Mouse (Mus musculus): Measurements from ENCODE around the gene Adgra3. TPM values are rescaled to one million over a fixed set of nuclear protein-coding genes. Genes with fewer than 3 reads are reported as not detected.

The Adgra3 gene
- polyA plus RNA-seq, 1 experiment = 27.7 TPM

DNA sequence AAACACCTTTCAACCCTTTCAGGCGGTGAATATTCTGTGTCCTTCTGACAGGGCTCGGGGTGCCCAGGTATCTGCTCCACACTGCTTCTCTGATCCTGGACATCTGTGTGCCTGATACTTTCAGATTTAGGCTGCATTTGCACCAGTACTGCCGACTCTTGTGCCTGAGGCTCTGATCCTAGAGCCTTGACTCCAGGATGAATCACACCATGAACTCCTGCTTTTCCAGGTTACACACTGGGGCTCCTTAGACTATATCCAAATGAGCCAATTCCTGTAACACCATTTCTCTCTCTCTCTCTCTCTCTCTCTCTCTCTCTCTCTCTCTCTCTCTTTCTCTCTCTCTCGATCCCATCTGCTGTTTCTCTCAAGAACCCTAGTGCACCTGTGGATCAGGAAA lies 15.1 kb downstream of the Adgra3 start:
- Histone ChIP-seq H3ac (ENCODE audit: control insufficient read depth, insufficient read length) (no peak overlapping the region), H3K4me2 (ENCODE audit: low read depth) (no peak overlapping the region), H3K27me3 (ENCODE audit: control insufficient read depth, insufficient read depth, insufficient read length) (no peaks in the 10 kb centered on the region), H3K4me3 (no peak overlapping the region), H3K36me3 (ENCODE audit: control insufficient read depth, insufficient read depth) (no peaks in the 10 kb centered on the region), H3K79me2 (ENCODE audit: control insufficient read depth, insufficient read depth) (peaks cover 66% of the 10 kb centered on the region)
- no peak for TF ChIP-seq E2F4 (IDR thresholded peaks at IDR 0.05; ENCODE audit: insufficient read depth)
- TF ChIP-seq SRF (IDR thresholded peaks at IDR 0.05; ENCODE audit: control insufficient read depth, insufficient read length, low read depth) = no peak
- no peak for TF ChIP-seq TCF3 (IDR thresholded peaks at IDR 0.05; ENCODE audit: insufficient read length, low read depth)
- TF ChIP-seq REST (IDR thresholded peaks at IDR 0.05; ENCODE audit: insufficient read depth, insufficient read length) = no peak

DNA sequence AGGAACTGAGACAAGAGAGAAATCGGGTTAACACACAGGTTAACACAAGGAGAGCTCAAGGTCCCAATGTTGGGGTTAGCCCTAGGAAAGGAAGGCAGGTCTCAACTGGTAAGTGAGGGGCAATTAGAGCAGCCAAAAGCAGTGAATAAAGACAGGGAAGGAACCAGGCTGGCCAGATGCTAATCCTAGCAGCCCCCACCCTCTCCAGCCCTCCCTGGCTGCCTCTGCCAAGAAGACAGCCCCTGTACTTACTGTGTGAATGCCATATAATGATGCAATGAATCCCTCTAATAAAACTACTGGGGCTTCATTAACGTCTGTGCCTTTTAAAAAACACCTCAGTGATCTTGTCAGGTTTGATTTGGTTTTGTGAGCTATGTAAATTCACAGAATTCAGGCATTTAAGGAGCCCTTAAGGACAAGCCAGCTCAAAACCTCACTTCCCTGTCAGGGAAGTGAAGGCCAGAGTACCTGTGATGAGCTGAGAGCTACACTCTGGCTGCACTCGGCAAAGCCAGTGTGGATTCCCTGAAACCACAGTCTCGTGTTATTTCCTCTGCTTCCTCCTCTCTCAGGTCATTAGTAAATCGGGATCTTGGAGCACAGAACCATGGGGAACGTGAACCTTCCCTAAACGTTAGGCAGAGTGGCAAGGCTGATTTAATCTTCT lies 16.4 kb downstream of the Adgra3 start:
- H3K4me2 ChIP-seq (ENCODE audit: low read depth) = no peak overlapping the region
- H3K36me3 ChIP-seq (ENCODE audit: control insufficient read depth, insufficient read depth) = no peaks in the 10 kb centered on the region
- no peaks in the 10 kb centered on the region for H3K27me3 ChIP-seq (ENCODE audit: control insufficient read depth, insufficient read depth, insufficient read length)
- H3ac ChIP-seq (ENCODE audit: control insufficient read depth, insufficient read length) = no peak overlapping the region
- H3K79me2 ChIP-seq (ENCODE audit: control insufficient read depth, insufficient read depth) = peaks cover 59% of the 10 kb centered on the region
- TF ChIP-seq E2F4 (IDR thresholded peaks at IDR 0.05; ENCODE audit: insufficient read depth) (no peak), MYOD1 (IDR thresholded peaks at IDR 0.05; ENCODE audit: control insufficient read depth in 1 of 3, insufficient read length in 2 of 3, low read depth in 2 of 3) (no peak), MYOG (IDR thresholded peaks at IDR 0.05; ENCODE audit: control insufficient read depth in 1 of 3, insufficient read depth in 1 of 3, insufficient read length in 2 of 3, low read depth in 2 of 3) (no peak), USF1 (IDR thresholded peaks at IDR 0.05; ENCODE audit: low read depth) (no peak), TCF3 (IDR thresholded peaks at IDR 0.05; ENCODE audit: insufficient read length, low read depth) (no peak), TCF12 (IDR thresholded peaks at IDR 0.05; ENCODE audit: insufficient read depth, poor library complexity, severe bottlenecking) (no peak), CEBPB (IDR thresholded peaks at IDR 0.05; ENCODE audit: insufficient read depth, poor library complexity, severe bottlenecking) (no peak), REST (IDR thresholded peaks at IDR 0.05; ENCODE audit: insufficient read depth, insufficient read length) (no peak), SRF (IDR thresholded peaks at IDR 0.05; ENCODE audit: control insufficient read depth, insufficient read length, low read depth) (no peak), MAX (IDR thresholded peaks at IDR 0.05; ENCODE audit: low read depth) (no peak), POLR2AphosphoS2 (IDR thresholded peaks at IDR 0.05; ENCODE audit: insufficient read length, low read depth) (no peak)
- no peak overlapping the region for H3K4me3 ChIP-seq

DNA sequence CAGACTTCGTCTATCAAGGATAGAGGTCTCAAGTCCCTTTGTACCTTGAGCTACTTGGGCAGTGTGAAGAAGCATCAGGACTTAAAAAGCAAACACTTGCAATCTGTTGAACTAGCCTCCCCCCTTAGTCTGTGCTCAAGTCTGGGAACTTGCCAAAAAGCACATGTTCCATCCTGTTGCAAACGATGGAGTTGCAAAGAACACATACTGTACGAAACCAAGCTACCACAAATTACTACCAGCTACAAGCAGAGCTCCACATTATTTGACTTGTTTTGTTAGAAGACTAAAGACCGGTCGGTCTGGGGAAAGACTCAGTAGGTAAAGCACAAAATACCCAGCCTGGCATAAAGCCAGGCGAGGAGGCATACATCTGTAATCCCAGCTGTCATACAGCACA lies 19.3 kb downstream of the Adgra3 start:
- no peak overlapping the region for H3K4me3 ChIP-seq
- H3K4me2 ChIP-seq (ENCODE audit: low read depth) = no peak overlapping the region
- H3K36me3 ChIP-seq (ENCODE audit: control insufficient read depth, insufficient read depth) = no peaks in the 10 kb centered on the region
- no peak overlapping the region for H3ac ChIP-seq (ENCODE audit: control insufficient read depth, insufficient read length)
- TF ChIP-seq REST (IDR thresholded peaks at IDR 0.05; ENCODE audit: insufficient read depth, insufficient read length) (no peak), MYOG (IDR thresholded peaks at IDR 0.05; ENCODE audit: control insufficient read depth in 1 of 3, insufficient read depth in 1 of 3, insufficient read length in 2 of 3, low read depth in 2 of 3) (no peak)
- H3K79me2 ChIP-seq (ENCODE audit: control insufficient read depth, insufficient read depth) = peaks cover 71% of the 10 kb centered on the region
- no peaks in the 10 kb centered on the region for H3K27me3 ChIP-seq (ENCODE audit: control insufficient read depth, insufficient read depth, insufficient read length)

DNA sequence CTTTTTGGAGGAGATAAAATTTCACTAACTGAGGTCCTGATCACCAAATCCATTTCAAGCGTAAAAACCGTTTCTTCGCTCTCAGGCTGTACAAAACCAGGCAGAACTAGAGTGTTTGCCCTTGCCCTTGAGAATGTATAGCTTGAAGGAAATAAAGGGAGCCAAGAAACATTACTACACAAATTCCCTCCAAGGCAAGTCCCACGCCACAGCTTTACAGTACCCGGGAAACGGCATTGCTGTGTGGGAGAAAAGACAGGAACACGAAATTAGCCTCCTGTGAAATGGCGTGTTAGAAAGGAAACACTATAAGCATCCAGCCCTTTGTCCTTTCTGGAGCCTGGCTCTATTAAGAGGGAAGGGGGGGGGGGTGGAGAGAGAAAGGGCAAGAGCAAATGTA lies 21.1 kb downstream of the Adgra3 start:
- Histone ChIP-seq H3K4me2 (ENCODE audit: low read depth) (no peak overlapping the region), H3K79me2 (ENCODE audit: control insufficient read depth, insufficient read depth) (peaks cover 64% of the 10 kb centered on the region), H3K36me3 (ENCODE audit: control insufficient read depth, insufficient read depth) (no peaks in the 10 kb centered on the region), H3ac (ENCODE audit: control insufficient read depth, insufficient read length) (no peak overlapping the region), H3K27me3 (ENCODE audit: control insufficient read depth, insufficient read depth, insufficient read length) (no peaks in the 10 kb centered on the region), H3K4me3 (no peak overlapping the region)
- TF ChIP-seq POLR2AphosphoS2 (IDR thresholded peaks at IDR 0.05; ENCODE audit: insufficient read length, low read depth) (no peak), TCF3 (IDR thresholded peaks at IDR 0.05; ENCODE audit: insufficient read length, low read depth) (no peak), MYOD1 (IDR thresholded peaks at IDR 0.05; ENCODE audit: control insufficient read depth in 1 of 3, insufficient read length in 2 of 3, low read depth in 2 of 3) (no peak), REST (IDR thresholded peaks at IDR 0.05; ENCODE audit: insufficient read depth, insufficient read length) (no peak), MYOG (IDR thresholded peaks at IDR 0.05; ENCODE audit: control insufficient read depth in 1 of 3, insufficient read depth in 1 of 3, insufficient read length in 2 of 3, low read depth in 2 of 3) (no peak), USF1 (IDR thresholded peaks at IDR 0.05; ENCODE audit: low read depth) (no peak), CEBPB (IDR thresholded peaks at IDR 0.05; ENCODE audit: insufficient read depth, poor library complexity, severe bottlenecking) (no peak), TCF12 (IDR thresholded peaks at IDR 0.05; ENCODE audit: insufficient read depth, poor library complexity, severe bottlenecking) (no peak), E2F4 (IDR thresholded peaks at IDR 0.05; ENCODE audit: insufficient read depth) (no peak), MAX (IDR thresholded peaks at IDR 0.05; ENCODE audit: low read depth) (no peak), POLR2A (IDR thresholded peaks at IDR 0.05; ENCODE audit: insufficient read length, low read depth) (no peak), SRF (IDR thresholded peaks at IDR 0.05; ENCODE audit: control insufficient read depth, insufficient read length, low read depth) (no peak)

DNA sequence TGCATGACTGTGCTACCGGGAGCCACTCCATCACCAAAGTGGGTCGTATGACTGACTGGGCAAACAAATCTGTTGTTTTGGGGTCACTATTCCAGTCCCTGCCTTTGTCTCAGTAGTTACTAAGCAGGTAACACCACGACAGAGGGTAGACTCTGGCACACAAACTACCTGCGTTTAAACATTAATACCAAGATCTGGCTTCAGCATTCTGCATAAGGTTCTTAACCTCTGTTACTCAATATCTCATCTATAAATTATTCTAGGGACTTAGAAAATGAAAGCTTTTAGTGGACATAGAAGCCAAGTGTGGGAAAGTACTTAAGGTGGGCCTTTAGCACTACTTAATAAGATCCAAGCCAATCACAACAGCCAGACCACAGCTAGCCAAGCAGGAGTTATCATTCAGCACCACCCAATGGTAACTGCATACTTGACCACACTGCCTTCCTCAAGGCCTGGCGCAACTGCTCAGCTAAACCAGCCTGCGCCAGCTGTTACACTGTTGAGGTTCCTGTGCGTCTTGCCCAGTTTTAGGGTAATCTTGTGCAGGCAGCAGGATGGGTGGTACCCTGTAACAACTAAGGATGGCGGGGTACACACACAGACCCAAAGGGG lies 23.8 kb downstream of the Adgra3 start:
- Histone ChIP-seq H3K36me3 (ENCODE audit: control insufficient read depth, insufficient read depth) (no peaks in the 10 kb centered on the region), H3ac (ENCODE audit: control insufficient read depth, insufficient read length) (no peak overlapping the region), H3K4me2 (ENCODE audit: low read depth) (peak overlapping the region; percentile 93), H3K79me2 (ENCODE audit: control insufficient read depth, insufficient read depth) (peaks cover 71% of the 10 kb centered on the region), H3K27me3 (ENCODE audit: control insufficient read depth, insufficient read depth, insufficient read length) (no peaks in the 10 kb centered on the region), H3K4me3 (no peak overlapping the region)
- TF ChIP-seq SRF (IDR thresholded peaks at IDR 0.05; ENCODE audit: control insufficient read depth, insufficient read length, low read depth) (no peak), MYOG (IDR thresholded peaks at IDR 0.05; ENCODE audit: control insufficient read depth in 1 of 3, insufficient read depth in 1 of 3, insufficient read length in 2 of 3, low read depth in 2 of 3) (peak in 2 of 3 experiments; percentile 42 to 43), MYOD1 (IDR thresholded peaks at IDR 0.05; ENCODE audit: control insufficient read depth in 1 of 3, insufficient read length in 2 of 3, low read depth in 2 of 3) (peak in 2 of 3 experiments; percentile 41 to 49), MAX (IDR thresholded peaks at IDR 0.05; ENCODE audit: low read depth) (no peak), POLR2A (IDR thresholded peaks at IDR 0.05; ENCODE audit: insufficient read length, low read depth) (no peak), TCF12 (IDR thresholded peaks at IDR 0.05; ENCODE audit: insufficient read depth, poor library complexity, severe bottlenecking) (no peak)
